Mouse (Mus musculus) pancreas, adult 10 weeks (tissue): ENCODE data around the gene Mmab. TPM values are rescaled to one million over a fixed set of nuclear protein-coding genes. Genes with fewer than 3 reads are reported as not detected.

Experiments
- polyA plus RNA-seq: library from polyadenylated mRNA; stranded (reverse); fragments of 350-450 nt; fragmentation: Illumina TruSeq; extraction: RNeasy Lipid Tissue Mini Kit (QIAGEN cat#74804); gene quantifications from one replicate; pipeline ENCODE4 v1.2.3, GENCODE M21; 2015; ENCODE audit warnings: low read depth, low replicate concordance; ENCODE audit not compliant: insufficient read depth

The Mmab gene
- 1.9 TPM for polyA plus RNA-seq

GRCm38 (mm10) chr5:114443566-114444367 is at the start of gene Mmab, which contains the start of gene Mvk:
TSS of gene Mmab (minus strand) at chr5:114444060.
TSS of gene Mvk (plus strand) at chr5:114444269.

Other genes with a start within 250 kb of the Mmab start
- not detected for gene Foxn4, start 170.3 kb downstream of the Mmab start, polyA plus RNA-seq
- gene Myo1h, start 154.9 kb downstream of the Mmab start, polyA plus RNA-seq: not detected
- 31.0 TPM for gene Kctd10, start 63.6 kb downstream of the Mmab start, polyA plus RNA-seq
- 12.1 TPM for gene Ube3b, start 63.5 kb downstream of the Mmab start, polyA plus RNA-seq
- gene Mvk, start 209 bp upstream of the Mmab start, polyA plus RNA-seq: 2.5 TPM
- 0.81 TPM for gene Fam222a, start 124.0 kb upstream of the Mmab start, polyA plus RNA-seq
- 3.8 TPM for gene Trpv4, start 214.4 kb upstream of the Mmab start, polyA plus RNA-seq
- gene Gltp, start 246.9 kb upstream of the Mmab start, polyA plus RNA-seq: 17.2 TPM